Mouse (Mus musculus) kidney, adult 2 months (tissue): ENCODE measurements at regions not wholly inside any gene's neighbourhood (a gene's known extent, or its start where the extent isn't known, plus 50 kb on each side); places are given as distances from the start of the nearest gene placed in this dataset.

Experiments
- DNase-seq: peaks from one replicate; pipeline ENCODE4 v3.0.0; 2021
- H3K27ac ChIP-seq: fragments of 200-500 bp; 2 replicates; pipeline ENCODE4 v1.5.1; 2012; ENCODE audit warnings: low read depth, low read length, control low read depth, inconsistent platforms; ENCODE audit not compliant: insufficient read depth
- H3K27me3 ChIP-seq: fragments of 200-500 bp; replicated peaks from 2 replicates; pipeline ENCODE4 v1.6.1; 2012; ENCODE audit warnings: mild to moderate bottlenecking, moderate library complexity, low read length, inconsistent platforms; ENCODE audit not compliant: control insufficient read depth, insufficient read depth
- H3K36me3 ChIP-seq: fragments of 200-500 bp; 2 replicates; pipeline ENCODE4 v1.6.1; 2012; ENCODE audit warnings: mild to moderate bottlenecking, moderate library complexity, low read length, inconsistent platforms; ENCODE audit not compliant: control insufficient read depth, insufficient read depth
- H3K4me1 ChIP-seq: fragments of 200-500 bp; 2 replicates; pipeline ENCODE4 v1.6.1; 2011; ENCODE audit warnings: low read length; ENCODE audit not compliant: control insufficient read depth, insufficient read depth
- H3K4me3 ChIP-seq: fragments of 200-500 bp; 2 replicates; pipeline ENCODE4 v1.5.1; 2011; ENCODE audit warnings: mild to moderate bottlenecking, low read depth, low read length, control low read depth; ENCODE audit not compliant: insufficient read depth
- CTCF ChIP-seq: fragments of 200-500 bp; conservative IDR thresholded peaks from 2 replicates; pipeline ENCODE4 v1.5.1; 2011; ENCODE audit warnings: low read depth, mild to moderate bottlenecking, control low read depth, low read length, moderate library complexity, mixed read lengths; ENCODE audit not compliant: insufficient read depth, insufficient read length
- POLR2A ChIP-seq: fragments of 200-500 bp; IDR thresholded peaks from one replicate; pipeline ENCODE4 v1.6.1; 2011; ENCODE audit warnings: low read depth, low read length, control low read depth
- WGBS: fragments of 180-500 bp; shearing (Covaris S2); methylation state at CpG from one replicate; pipeline ENCODE4 v1.1.7; 2018; 5-methylcytosine and 5-hydroxymethylcytosine counted together

GRCm38 (mm10) chr4:50291397-50291945 is 445.9 kb upstream of the Grin3a start:
- no peak overlapping the region for H3K4me3 ChIP-seq
- TF ChIP-seq CTCF (no peak), POLR2A (no peak)
- no peaks in the 10 kb centered on the region for H3K4me1 ChIP-seq
- H3K27ac ChIP-seq = no peak overlapping the region
- H3K36me3 ChIP-seq = no peaks in the 10 kb centered on the region
- DNase-seq = no peak
- H3K27me3 ChIP-seq = no peaks in the 10 kb centered on the region
- 58% methylated on average over 3 of the region's 3 CpGs for WGBS

- H3K4me3 ChIP-seq = no peak overlapping the region
- H3K4me1 ChIP-seq = no peaks in the 10 kb centered on the region
- H3K27me3 ChIP-seq = no peaks in the 10 kb centered on the region
- no peaks in the 10 kb centered on the region for H3K36me3 ChIP-seq
- WGBS = 75% methylated on average over 2 of the region's 2 CpGs
- H3K27ac ChIP-seq = no peak overlapping the region
- TF ChIP-seq POLR2A (no peak), CTCF (no peak; the same call in 1 of the 2 replicates)
- no peak for DNase-seq
These were observed 441.1 kb upstream of the Grin3a start for GRCm38 (mm10) chr4:50286602-50287001.

GRCm38 (mm10) chr4:50259012-50259601 is 413.6 kb upstream of the Grin3a start:
- Histone ChIP-seq H3K27me3 (no peaks in the 10 kb centered on the region), H3K4me1 (no peaks in the 10 kb centered on the region), H3K27ac (no peak overlapping the region), H3K36me3 (no peaks in the 10 kb centered on the region), H3K4me3 (no peak overlapping the region)
- 46% methylated on average over 2 of the region's 2 CpGs for whole genome bisulfite sequencing
- DNase-seq = no peak
- TF ChIP-seq POLR2A (no peak), CTCF (no peak)

- DNase-seq = no peak
- Histone ChIP-seq H3K4me3 (no peak overlapping the region), H3K27ac (no peak overlapping the region), H3K36me3 (no peaks in the 10 kb centered on the region), H3K4me1 (no peaks in the 10 kb centered on the region), H3K27me3 (no peaks in the 10 kb centered on the region)
- WGBS = 54% methylated on average over 1 of the region's 1 CpGs
- TF ChIP-seq POLR2A (no peak), CTCF (no peak)
These were observed 396.5 kb upstream of the Grin3a start for GRCm38 (mm10) chr4:50242042-50242441.

GRCm38 (mm10) chr4:50240951-50241350 is 395.4 kb upstream of the Grin3a start:
- no peaks in the 10 kb centered on the region for H3K4me1 ChIP-seq
- H3K36me3 ChIP-seq = no peaks in the 10 kb centered on the region
- TF ChIP-seq POLR2A (no peak), CTCF (no peak)
- no peak for DNase-seq
- no peaks in the 10 kb centered on the region for H3K27me3 ChIP-seq
- no peak overlapping the region for H3K4me3 ChIP-seq
- no peak overlapping the region for H3K27ac ChIP-seq
- WGBS = 81% methylated on average over 2 of the region's 2 CpGs

GRCm38 (mm10) chr4:50239386-50239785 is 393.8 kb upstream of the Grin3a start:
- H3K4me1 ChIP-seq = no peaks in the 10 kb centered on the region
- 80% methylated on average over 2 of the region's 2 CpGs for WGBS
- H3K27me3 ChIP-seq = no peaks in the 10 kb centered on the region
- H3K4me3 ChIP-seq = no peak overlapping the region
- TF ChIP-seq CTCF (no peak), POLR2A (no peak)
- DNase-seq = no peak
- H3K27ac ChIP-seq = no peak overlapping the region
- H3K36me3 ChIP-seq = no peaks in the 10 kb centered on the region

GRCm38 (mm10) chr4:50235476-50235875 is 389.9 kb upstream of the Grin3a start:
- no peak overlapping the region for H3K27ac ChIP-seq
- no peak for DNase-seq
- H3K36me3 ChIP-seq = no peaks in the 10 kb centered on the region
- whole genome bisulfite sequencing = 87% methylated on average over 3 of the region's 3 CpGs
- TF ChIP-seq CTCF = no peak
- TF ChIP-seq POLR2A = no peak
- H3K4me3 ChIP-seq = no peak overlapping the region
- no peaks in the 10 kb centered on the region for H3K27me3 ChIP-seq
- no peaks in the 10 kb centered on the region for H3K4me1 ChIP-seq

GRCm38 (mm10) chr4:50203348-50203747 is 357.8 kb upstream of the Grin3a start:
- no peak for DNase-seq
- WGBS = 41% methylated on average over 3 of the region's 3 CpGs

More at GRCm38 (mm10) chr4:50203348-50203747, 357.8 kb upstream of the Grin3a start:
- Histone ChIP-seq H3K4me1 (no peaks in the 10 kb centered on the region), H3K27ac (no peak overlapping the region), H3K27me3 (no peaks in the 10 kb centered on the region), H3K36me3 (no peaks in the 10 kb centered on the region), H3K4me3 (no peak overlapping the region)
- no peak for TF ChIP-seq POLR2A
- TF ChIP-seq CTCF = no peak
